Mouse (Mus musculus) midbrain, embryonic 13.5 days (tissue): ENCODE data around the gene Elmo3. TPM values are rescaled to one million over a fixed set of nuclear protein-coding genes. Genes with fewer than 3 reads are reported as not detected.

Experiments used
- ATAC-seq: fragments of 200-750 bp; cut with Nextera tagmentation; 2 replicates; pipeline ENCODE4 v1.8.0; 2017; ENCODE audit warnings: mild to moderate bottlenecking, moderate TSS enrichment, moderate library complexity
- H3K27ac ChIP-seq: fragments of 300-500 bp; sonication (generic); 2 replicates; pipeline ENCODE4 v1.5.1; 2015; ENCODE audit warnings: inconsistent platforms, mild to moderate bottlenecking, moderate library complexity
- H3K27me3 ChIP-seq: fragments of 300-500 bp; sonication (generic); 2 replicates; pipeline ENCODE4 v1.6.1; 2015; ENCODE audit warnings: mild to moderate bottlenecking, inconsistent platforms
- H3K36me3 ChIP-seq: fragments of 300-500 bp; sonication (generic); 2 replicates; pipeline ENCODE4 v1.6.1; 2015; ENCODE audit warnings: mild to moderate bottlenecking, inconsistent platforms
- H3K4me1 ChIP-seq: fragments of 300-500 bp; sonication (generic); replicated peaks from 2 replicates; pipeline ENCODE4 v1.6.1; 2015; ENCODE audit warnings: inconsistent platforms
- H3K4me2 ChIP-seq: fragments of 300-500 bp; sonication (generic); replicated peaks from 2 replicates; pipeline ENCODE4 v1.6.1; 2015; ENCODE audit warnings: moderate library complexity, mild to moderate bottlenecking, inconsistent platforms
- H3K4me3 ChIP-seq: fragments of 300-500 bp; sonication (generic); replicated peaks from 2 replicates; pipeline ENCODE4 v1.5.1; 2015; ENCODE audit warnings: mild to moderate bottlenecking, inconsistent platforms
- H3K9ac ChIP-seq: fragments of 300-500 bp; sonication (generic); replicated peaks from 2 replicates; pipeline ENCODE4 v1.6.1; 2015; ENCODE audit warnings: mild to moderate bottlenecking, inconsistent platforms
- H3K9me3 ChIP-seq: fragments of 300-500 bp; sonication (generic); 2 replicates; pipeline ENCODE4 v1.6.1; 2016; ENCODE audit warnings: mild to moderate bottlenecking, inconsistent platforms
- WGBS: fragments of 180-500 bp; shearing (Covaris S2); methylation state at CpG from one replicate; pipeline ENCODE4 v1.1.7; 2015; 5-methylcytosine and 5-hydroxymethylcytosine counted together
- polyA plus RNA-seq: library from polyadenylated mRNA; unstranded; fragments of >200 nt; fragmentation: Nextera tagmentation; extraction: Ambion mirVana; gene quantifications from 2 replicates; pipeline ENCODE4 v1.2.1, GENCODE M21; 2015

Gene Elmo3
- polyA plus RNA-seq, 1 experiment from 2014 or later, result 0.97 TPM

DNA sequence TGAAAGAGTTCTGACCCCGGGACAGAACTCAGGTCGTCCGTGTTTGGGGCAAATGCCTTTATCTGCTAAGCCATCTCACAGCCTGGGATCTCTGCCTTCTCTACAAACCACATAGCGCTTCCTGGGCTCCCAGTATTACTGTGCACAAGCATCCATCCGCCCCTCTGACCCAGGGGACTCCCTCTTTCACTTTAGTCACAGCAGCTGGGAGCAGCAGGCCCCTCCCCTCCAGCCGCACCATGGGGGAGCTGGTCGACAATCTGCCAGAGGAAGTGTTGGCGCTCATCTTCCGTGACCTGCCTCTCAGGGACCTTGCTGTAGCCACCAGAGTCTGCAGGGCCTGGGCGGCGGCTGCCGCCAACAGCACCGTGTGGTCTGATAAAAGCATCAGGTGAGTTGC, 38.6 kb upstream of the Elmo3 start:
- Histone ChIP-seq H3K4me1 (peaks cover 46% of the 10 kb centered on the region), H3K36me3 (no peaks in the 10 kb centered on the region), H3K4me3 (no peak overlapping the region), H3K27me3 (peaks cover 97% of the 10 kb centered on the region), H3K9me3 (no peaks in the 10 kb centered on the region; the same call in 1 of the 2 replicates), H3K9ac (no peak overlapping the region; the same call in 1 of the 2 replicates), H3K27ac (no peak overlapping the region), H3K4me2 (no peak overlapping the region)
- 7% methylated on average over 13 of the region's 13 CpGs for WGBS
- no peak for ATAC-seq

DNA sequence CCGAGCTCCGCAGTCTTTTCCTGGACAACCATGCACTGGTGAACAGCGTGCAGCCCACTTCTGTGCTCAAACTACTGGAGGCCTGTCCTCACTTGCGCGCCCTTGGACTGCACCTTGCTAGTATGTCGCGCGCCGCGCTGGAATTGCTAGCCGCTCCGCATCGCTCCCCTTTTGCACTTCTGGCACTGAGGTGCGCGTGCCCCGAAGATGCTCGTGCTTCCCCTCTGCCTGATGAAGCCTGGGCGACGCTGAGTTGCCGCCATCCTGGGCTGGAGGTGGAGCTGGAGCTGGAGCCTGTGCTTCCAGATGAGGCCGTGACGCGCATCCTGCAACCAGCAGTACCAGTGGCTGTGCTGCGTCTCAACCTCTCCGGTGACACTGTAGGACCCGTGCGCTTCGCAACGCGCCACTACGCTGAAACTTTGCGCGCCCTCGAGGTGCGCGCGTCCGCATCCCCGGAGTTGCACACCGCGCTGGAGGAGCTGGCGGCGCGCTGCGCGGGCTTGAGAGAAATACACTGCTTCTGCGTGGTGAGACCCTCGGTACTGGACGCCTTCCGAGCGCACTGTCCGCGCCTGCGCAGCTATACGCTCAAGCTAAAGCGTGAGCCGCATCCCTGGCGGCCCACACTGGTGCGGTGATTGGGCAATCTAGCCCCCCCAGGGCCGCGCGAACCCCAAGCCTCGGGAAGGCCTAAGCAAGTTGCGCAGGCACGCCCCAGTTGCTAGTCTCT, 36.9 kb upstream of the Elmo3 start:
- Histone ChIP-seq H3K9me3 (no peaks in the 10 kb centered on the region; the same call in 1 of the 2 replicates), H3K27me3 (peaks cover 99% of the 10 kb centered on the region), H3K9ac (peak overlapping the region; percentile 42), H3K36me3 (no peaks in the 10 kb centered on the region), H3K4me2 (peak overlapping the region; percentile 75), H3K4me1 (peaks cover 46% of the 10 kb centered on the region), H3K4me3 (peak overlapping the region; percentile 50), H3K27ac (0 out of 2 replicates have a peak overlapping the region, but pooled peaks have one; percentile 14)
- ATAC-seq, result peak; percentile 89
- WGBS, result under 1% methylated on average over 65 of the region's 65 CpGs

DNA sequence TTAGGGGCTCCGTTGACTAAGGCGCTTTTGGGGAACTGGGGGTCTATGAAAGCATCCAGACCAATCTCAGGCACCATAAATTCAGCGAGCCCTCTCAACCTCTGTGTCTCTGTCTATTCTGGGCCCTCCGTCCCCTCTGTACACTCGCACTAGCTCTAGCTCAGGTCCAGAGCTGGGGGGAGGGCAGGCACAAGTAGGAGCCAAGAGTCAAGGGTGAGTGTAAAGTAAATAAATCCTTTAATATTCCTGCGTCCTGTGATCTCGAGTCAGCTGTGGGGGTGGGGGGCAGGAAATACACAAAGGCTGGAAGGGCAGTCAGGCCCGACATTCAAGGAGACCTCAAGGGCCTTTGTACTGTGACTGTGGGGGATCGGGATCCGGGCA, 36.3 kb upstream of the Elmo3 start:
- WGBS, result 1% methylated on average over 10 of the region's 10 CpGs

DNA sequence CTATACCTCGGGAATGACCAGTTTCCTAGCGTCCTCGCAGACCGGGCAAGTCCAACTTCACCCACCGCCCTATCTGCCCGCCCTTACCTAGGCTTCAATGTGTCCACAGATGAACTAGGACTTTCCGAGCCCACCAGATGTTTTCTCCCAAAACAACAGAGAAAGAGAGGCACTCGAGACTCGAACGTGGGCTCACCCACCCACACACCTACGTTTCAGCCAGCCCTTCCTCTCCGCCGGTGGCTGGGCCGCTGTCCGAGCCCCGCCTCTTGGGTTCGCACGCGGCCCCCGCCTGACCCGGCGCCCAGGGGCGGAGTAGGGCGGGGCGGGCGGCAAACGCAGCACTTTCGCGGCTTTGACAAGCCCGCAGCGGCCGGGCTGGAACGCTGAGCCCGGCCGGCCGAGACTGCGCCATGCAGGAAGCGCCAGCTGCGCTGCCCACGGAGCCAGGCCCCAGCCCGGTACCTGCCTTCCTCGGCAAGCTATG, 35.9 kb upstream of the Elmo3 start, which contains the start of gene Hsf4:
Gene Hsf4 (plus strand): TSS at position 341 of the 487 bp plus-strand sequence.
- Histone ChIP-seq H3K27me3 (peaks cover 99% of the 10 kb centered on the region), H3K4me3 (peak within 1 kb of the TSS; percentile 50), H3K9ac (peak within 1 kb of the TSS; percentile 42), H3K36me3 (no peaks in the 10 kb centered on the region), H3K27ac (0 out of 2 replicates have a peak within 1 kb of the TSS, but pooled peaks have one; percentile 14), H3K4me1 (peaks cover 38% of the 10 kb centered on the region), H3K4me2 (peak within 1 kb of the TSS; percentile 75), H3K9me3 (no peaks in the 10 kb centered on the region; the same call in 1 of the 2 replicates)
- WGBS, result under 1% methylated on average over 42 of the region's 42 CpGs
- 0 out of 2 replicates have a peak, but pooled peaks have one; percentile 2 for ATAC-seq

More for the DNA sequence above, 36.3 kb upstream of the Elmo3 start:
- peak overlapping the region; percentile 75 for H3K4me2 ChIP-seq
- H3K27me3 ChIP-seq, result peaks cover 99% of the 10 kb centered on the region
- H3K4me1 ChIP-seq, result peaks cover 43% of the 10 kb centered on the region
- no peak overlapping the region for H3K27ac ChIP-seq
- H3K9me3 ChIP-seq, result no peaks in the 10 kb centered on the region; the same call in 1 of the 2 replicates
- H3K9ac ChIP-seq, result peak overlapping the region; percentile 42
- no peaks in the 10 kb centered on the region for H3K36me3 ChIP-seq
- peak overlapping the region; percentile 50 for H3K4me3 ChIP-seq
- peak; percentile 50 for ATAC-seq

DNA sequence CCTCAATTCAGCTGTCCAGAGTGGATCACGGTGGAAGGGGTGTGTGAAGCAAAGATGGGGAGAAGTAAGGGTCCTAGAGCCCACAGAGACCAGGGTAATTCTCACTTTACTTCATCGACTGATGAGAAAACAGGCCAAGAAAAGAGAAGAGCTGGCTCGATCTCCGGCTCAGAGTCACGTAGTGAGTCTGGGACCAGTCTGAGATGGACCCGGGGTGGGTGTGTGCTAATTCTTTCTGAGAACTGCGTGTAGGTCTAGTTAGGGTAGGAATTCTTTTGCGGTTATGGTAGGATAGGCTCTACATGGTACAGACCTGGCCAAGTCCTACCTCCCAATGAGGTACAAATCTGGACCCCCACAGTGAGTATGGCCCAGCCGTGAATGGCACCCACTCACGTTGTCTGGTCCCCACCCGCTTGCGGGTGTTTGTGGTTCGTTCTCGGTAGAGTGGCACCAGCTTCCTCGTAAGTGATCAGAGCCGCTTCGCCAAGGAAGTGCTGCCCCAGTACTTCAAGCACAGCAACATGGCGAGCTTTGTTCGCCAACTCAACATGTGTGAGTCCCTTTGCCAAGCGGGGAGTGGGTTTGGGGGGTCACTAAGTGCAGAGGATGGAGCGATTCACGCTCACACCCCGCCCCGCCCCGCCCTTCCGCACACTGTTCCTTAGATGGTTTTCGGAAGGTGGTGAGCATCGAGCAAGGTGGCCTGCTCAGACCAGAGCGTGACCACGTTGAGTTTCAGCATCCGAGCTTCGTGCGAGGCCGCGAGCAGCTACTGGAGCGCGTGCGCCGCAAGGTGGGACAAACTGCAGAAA, 35.1 kb upstream of the Elmo3 start:
- Histone ChIP-seq H3K9me3 (no peaks in the 10 kb centered on the region; the same call in 1 of the 2 replicates), H3K4me3 (peak overlapping the region; percentile 50), H3K4me1 (peaks cover 33% of the 10 kb centered on the region), H3K27me3 (peaks cover 99% of the 10 kb centered on the region), H3K36me3 (no peaks in the 10 kb centered on the region), H3K27ac (no peak overlapping the region), H3K4me2 (peak overlapping the region; percentile 75), H3K9ac (peak overlapping the region; percentile 42; the same call in 1 of the 2 replicates)
- 3% methylated on average over 39 of the region's 39 CpGs for WGBS
- no peak for ATAC-seq

DNA sequence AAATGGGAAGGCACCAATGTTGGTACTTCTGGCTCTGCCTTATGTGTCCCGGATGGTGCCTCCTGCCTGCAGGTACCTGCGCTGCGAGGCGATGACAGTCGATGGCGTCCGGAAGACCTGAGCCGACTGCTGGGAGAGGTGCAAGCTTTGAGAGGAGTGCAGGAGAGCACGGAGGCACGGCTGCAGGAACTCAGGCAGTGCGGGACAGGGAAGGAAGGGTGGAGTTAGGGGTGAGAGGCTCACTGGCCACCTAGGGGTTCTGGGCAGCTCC, 34.5 kb upstream of the Elmo3 start:
- no peak overlapping the region for H3K27ac ChIP-seq
- H3K36me3 ChIP-seq, result no peaks in the 10 kb centered on the region
- H3K4me2 ChIP-seq, result peak overlapping the region; percentile 25; the same call in 1 of the 2 replicates
- ATAC-seq, result no peak
- peak overlapping the region; percentile 5; the same call in 1 of the 2 replicates for H3K4me3 ChIP-seq
- H3K9ac ChIP-seq, result no peak overlapping the region
- H3K27me3 ChIP-seq, result peaks cover 99% of the 10 kb centered on the region
- H3K9me3 ChIP-seq, result no peaks in the 10 kb centered on the region; the same call in 1 of the 2 replicates
- 2% methylated on average over 11 of the region's 11 CpGs for WGBS
- H3K4me1 ChIP-seq, result peaks cover 38% of the 10 kb centered on the region

DNA sequence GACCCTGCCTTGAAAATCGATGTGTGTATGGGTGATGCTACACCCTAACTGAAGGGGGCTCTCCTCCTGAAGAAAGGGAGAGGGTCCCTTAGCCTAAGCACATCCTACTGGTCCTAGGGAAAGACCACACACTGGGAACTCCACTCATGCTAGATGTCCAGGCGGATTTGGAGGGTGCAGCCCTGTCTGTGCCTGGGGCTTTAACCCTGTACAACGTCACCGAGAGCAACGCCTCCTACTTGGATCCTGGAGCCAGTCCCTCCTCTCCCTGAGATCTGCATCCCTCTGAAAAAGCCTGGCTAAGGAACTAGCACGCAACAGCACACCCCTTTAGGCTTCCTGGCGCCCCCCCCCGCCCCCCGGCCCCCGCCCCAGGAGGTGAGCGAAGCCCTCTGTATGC, 30.0 kb upstream of the Elmo3 start:
- H3K4me2 ChIP-seq, result peak overlapping the region; percentile 84
- no peaks in the 10 kb centered on the region for H3K9me3 ChIP-seq
- H3K4me1 ChIP-seq, result peaks cover 36% of the 10 kb centered on the region
- 5% methylated on average over 11 of the region's 11 CpGs for WGBS
- H3K36me3 ChIP-seq, result peaks cover 11% of the 10 kb centered on the region
- peak overlapping the region; percentile 28; the same call in 1 of the 2 replicates for H3K9ac ChIP-seq
- H3K27me3 ChIP-seq, result peaks cover 99% of the 10 kb centered on the region
- peak overlapping the region; percentile 48; the same call in 1 of the 2 replicates for H3K4me3 ChIP-seq
- no peak for ATAC-seq
- H3K27ac ChIP-seq, result no peak overlapping the region

DNA sequence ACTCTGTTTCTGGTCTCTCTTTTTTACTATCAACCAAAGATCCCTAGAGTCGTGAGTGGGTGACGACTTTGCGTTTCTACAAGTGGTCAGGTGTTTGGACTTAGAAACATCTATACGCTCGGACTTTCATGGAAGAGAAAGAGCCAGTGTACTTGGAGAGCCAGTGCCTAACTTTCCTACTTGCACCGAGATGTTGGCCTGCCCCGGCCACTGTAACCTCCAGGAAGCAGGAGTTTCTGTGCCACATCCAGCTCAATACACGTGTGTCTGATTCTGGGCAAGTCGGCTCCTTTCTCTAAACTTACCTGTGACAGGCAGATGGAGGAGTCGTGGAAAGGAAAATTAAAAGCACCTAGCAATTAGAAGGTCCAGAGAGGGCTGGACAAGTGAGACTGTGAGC, 29.6 kb upstream of the Elmo3 start, which contains the start of gene Nol3:
Gene Nol3 (plus strand): TSS at position 301 of the 400 bp plus-strand sequence.
- H3K36me3 ChIP-seq, result peaks cover 16% of the 10 kb centered on the region
- H3K4me3 ChIP-seq, result peak within 1 kb of the TSS; percentile 48
- 4% methylated on average over 10 of the region's 10 CpGs for WGBS
- no peaks in the 10 kb centered on the region for H3K9me3 ChIP-seq
- H3K27me3 ChIP-seq, result peaks cover 98% of the 10 kb centered on the region
- H3K9ac ChIP-seq, result peak within 1 kb of the TSS; percentile 70
- peak within 1 kb of the TSS; percentile 84 for H3K4me2 ChIP-seq
- peaks cover 31% of the 10 kb centered on the region for H3K4me1 ChIP-seq
- peak; percentile 2; the same call in 1 of the 2 replicates for ATAC-seq
- no peak within 1 kb of the TSS for H3K27ac ChIP-seq

DNA sequence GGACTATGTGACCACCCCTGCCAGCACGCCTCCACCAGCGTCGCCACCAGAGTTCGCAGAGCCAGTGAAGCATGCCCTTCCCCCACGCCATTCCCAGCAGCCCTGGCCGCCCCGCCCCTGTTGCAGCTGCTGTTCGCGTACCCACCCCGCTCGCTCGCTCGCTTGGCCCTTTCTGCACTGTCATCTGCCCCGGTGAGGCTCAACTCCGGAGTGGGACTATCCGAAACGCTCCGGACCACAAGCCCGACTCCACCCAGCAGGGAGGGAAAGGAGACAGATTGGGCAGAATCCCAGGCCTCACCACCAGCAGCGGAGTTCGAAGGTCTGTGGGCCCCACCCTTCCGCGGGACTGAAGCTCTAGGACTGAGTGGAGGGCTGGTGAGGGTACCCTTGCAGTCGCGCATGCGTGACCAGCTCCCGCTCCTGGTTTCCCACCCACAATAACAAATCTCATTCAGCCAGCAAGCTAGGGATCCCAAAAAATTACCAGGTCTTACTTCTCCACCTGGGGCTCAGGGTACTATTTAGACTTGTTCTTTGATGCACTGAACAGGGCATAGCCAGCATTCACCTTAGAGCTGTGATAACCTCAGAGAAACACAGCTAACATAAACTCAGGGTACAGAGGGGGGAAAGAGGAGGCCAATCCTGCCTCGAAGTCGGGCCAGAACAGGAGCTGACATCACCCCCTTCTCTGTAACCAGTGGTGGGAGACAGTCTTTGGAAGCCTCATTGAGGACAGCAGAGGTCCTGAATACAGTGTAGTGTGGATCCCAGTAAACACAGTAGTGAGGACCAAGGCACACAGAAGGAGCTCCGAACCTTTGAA, 28.9 kb upstream of the Elmo3 start:
- H3K4me1 ChIP-seq, result peaks cover 30% of the 10 kb centered on the region
- no peak overlapping the region for H3K27ac ChIP-seq
- H3K27me3 ChIP-seq, result peaks cover 94% of the 10 kb centered on the region
- H3K4me2 ChIP-seq, result peak overlapping the region; percentile 84
- H3K4me3 ChIP-seq, result peak overlapping the region; percentile 48
- H3K9me3 ChIP-seq, result no peaks in the 10 kb centered on the region
- WGBS, result 2% methylated on average over 30 of the region's 30 CpGs
- peak overlapping the region; percentile 70 for H3K9ac ChIP-seq
- H3K36me3 ChIP-seq, result peaks cover 20% of the 10 kb centered on the region
- peak; percentile 73 for ATAC-seq

DNA sequence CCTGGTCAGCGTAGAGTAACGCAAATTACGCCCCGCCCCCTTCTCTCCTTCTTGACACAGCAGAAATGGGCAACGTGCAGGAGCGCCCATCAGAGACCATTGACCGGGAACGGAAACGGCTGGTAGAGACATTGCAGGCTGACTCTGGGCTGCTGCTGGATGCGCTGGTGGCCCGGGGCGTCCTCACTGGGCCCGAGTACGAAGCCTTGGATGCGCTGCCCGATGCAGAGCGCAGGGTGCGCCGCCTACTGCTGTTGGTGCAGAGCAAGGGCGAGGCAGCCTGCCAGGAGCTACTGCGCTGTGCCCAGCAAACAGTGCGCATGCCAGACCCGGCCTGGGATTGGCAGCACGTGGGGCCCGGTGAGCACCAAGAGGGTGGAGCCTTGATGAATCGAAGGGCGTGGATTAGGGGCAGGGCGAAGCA, 26.5 kb upstream of the Elmo3 start:
- peak; percentile 53 for ATAC-seq
- Histone ChIP-seq H3K9ac (0 out of 2 replicates have a peak overlapping the region, but pooled peaks have one; percentile 37), H3K27me3 (peaks cover 78% of the 10 kb centered on the region), H3K36me3 (peaks cover 43% of the 10 kb centered on the region), H3K4me3 (peak overlapping the region; percentile 20), H3K27ac (no peak overlapping the region), H3K4me1 (peaks cover 30% of the 10 kb centered on the region), H3K9me3 (no peaks in the 10 kb centered on the region), H3K4me2 (peak overlapping the region; percentile 48)
- WGBS, result 3% methylated on average over 28 of the region's 28 CpGs

DNA sequence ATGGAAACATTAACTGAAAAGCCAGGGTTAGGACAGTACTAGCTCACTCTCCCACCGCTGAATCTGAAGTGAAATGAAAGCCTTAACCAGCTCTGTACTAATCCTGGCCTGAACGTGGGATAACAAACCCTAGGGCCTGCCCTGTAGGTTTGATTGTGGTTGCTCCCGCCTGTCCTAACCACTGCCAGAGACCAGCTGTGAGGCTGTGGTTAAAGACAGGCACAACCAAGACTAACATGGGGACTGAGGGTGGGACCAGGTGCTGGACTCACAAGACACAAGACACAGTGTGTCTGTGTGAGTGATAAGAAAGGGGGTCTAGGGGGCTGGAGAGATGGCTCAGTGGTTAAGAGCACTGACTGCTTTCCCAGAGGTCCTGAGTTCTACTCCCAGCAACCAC, 24.8 kb upstream of the Elmo3 start:
- Histone ChIP-seq H3K27me3 (peaks cover 61% of the 10 kb centered on the region), H3K9ac (no peak overlapping the region), H3K4me2 (no peak overlapping the region), H3K9me3 (no peaks in the 10 kb centered on the region), H3K36me3 (peaks cover 56% of the 10 kb centered on the region), H3K4me3 (no peak overlapping the region), H3K4me1 (peaks cover 36% of the 10 kb centered on the region), H3K27ac (no peak overlapping the region)
- WGBS, result 61% methylated on average over 3 of the region's 3 CpGs
- ATAC-seq, result no peak
